Mouse (Mus musculus) stomach, postnatal 0 days (tissue): Measurements from ENCODE around the gene Nfkb1. TPM values are rescaled to one million over a fixed set of nuclear protein-coding genes. Genes with fewer than 3 reads are reported as not detected.

ENCODE experiments used
- ATAC-seq: fragments of 200-750 bp; cut with Nextera tagmentation; 2 replicates; pipeline ENCODE4 v1.8.0; 2017; ENCODE audit not compliant: low FRiP score, low TSS enrichment
- DNase-seq: peaks from one replicate; pipeline ENCODE4 v3.0.0-alpha.2; 2016; ENCODE audit warnings: low spot score
- H3K27ac ChIP-seq: fragments of 300-500 bp; sonication (generic); replicated peaks from 2 replicates; pipeline ENCODE4 v1.5.1; 2014; ENCODE audit warnings: mild to moderate bottlenecking, control low read depth
- H3K27me3 ChIP-seq: fragments of 300-500 bp; sonication (generic); 2 replicates; pipeline ENCODE4 v1.6.1; 2014; ENCODE audit warnings: low read length; ENCODE audit not compliant: control insufficient read depth, insufficient read depth
- H3K36me3 ChIP-seq: fragments of 300-500 bp; sonication (generic); 2 replicates; pipeline ENCODE4 v1.6.1; 2014; ENCODE audit warnings: low read length, mixed read lengths; ENCODE audit not compliant: control insufficient read depth, insufficient read depth
- H3K4me1 ChIP-seq: fragments of 300-500 bp; sonication (generic); replicated peaks from 2 replicates; pipeline ENCODE4 v1.6.1; 2014; ENCODE audit warnings: antibody characterized with exemption; ENCODE audit not compliant: control insufficient read depth, insufficient read depth
- H3K4me2 ChIP-seq: fragments of 300-500 bp; sonication (generic); replicated peaks from 2 replicates; pipeline ENCODE4 v1.6.1; 2014; ENCODE audit warnings: low read depth, mild to moderate bottlenecking, control low read depth, moderate library complexity
- H3K4me3 ChIP-seq: fragments of 300-500 bp; sonication (generic); 2 replicates; pipeline ENCODE4 v1.5.1; 2014; ENCODE audit warnings: low read depth, low read length, control low read depth
- H3K9ac ChIP-seq: fragments of 300-500 bp; sonication (generic); 2 replicates; pipeline ENCODE4 v1.6.1; 2014; ENCODE audit warnings: mild to moderate bottlenecking, low read length, control low read depth, mixed read lengths
- H3K9me3 ChIP-seq: fragments of 300-500 bp; sonication (generic); 2 replicates; pipeline ENCODE4 v1.6.1; 2016; ENCODE audit warnings: low read length; ENCODE audit not compliant: control insufficient read depth
- CTCF ChIP-seq: IDR thresholded peaks from 2 replicates; pipeline ENCODE4 v1.5.1; 2016; ENCODE audit warnings: antibody characterized with exemption, low read depth, mild to moderate bottlenecking, moderate library complexity
- EP300 ChIP-seq: optimal IDR thresholded peaks from 2 replicates; pipeline ENCODE3; 2016; ENCODE audit warnings: antibody characterized with exemption
- whole genome bisulfite sequencing: fragments of 180-500 bp; shearing (Covaris S2); extraction: QIAGEN DNeasy Blood & Tissue Kit; methylation state at CpG from one replicate; pipeline ENCODE4 v1.1.7; 2014; 5-methylcytosine and 5-hydroxymethylcytosine counted together
- polyA plus RNA-seq: library from polyadenylated mRNA; unstranded; fragments of >200 nt; fragmentation: Nextera tagmentation; extraction: Ambion mirVana; gene quantifications from 2 replicates; pipeline ENCODE4 v1.2.1, GENCODE M21; 2015

Gene Nfkb1
- polyA plus RNA-seq, 1 experiment from 2014 or later, result 13.7 TPM

DNA sequence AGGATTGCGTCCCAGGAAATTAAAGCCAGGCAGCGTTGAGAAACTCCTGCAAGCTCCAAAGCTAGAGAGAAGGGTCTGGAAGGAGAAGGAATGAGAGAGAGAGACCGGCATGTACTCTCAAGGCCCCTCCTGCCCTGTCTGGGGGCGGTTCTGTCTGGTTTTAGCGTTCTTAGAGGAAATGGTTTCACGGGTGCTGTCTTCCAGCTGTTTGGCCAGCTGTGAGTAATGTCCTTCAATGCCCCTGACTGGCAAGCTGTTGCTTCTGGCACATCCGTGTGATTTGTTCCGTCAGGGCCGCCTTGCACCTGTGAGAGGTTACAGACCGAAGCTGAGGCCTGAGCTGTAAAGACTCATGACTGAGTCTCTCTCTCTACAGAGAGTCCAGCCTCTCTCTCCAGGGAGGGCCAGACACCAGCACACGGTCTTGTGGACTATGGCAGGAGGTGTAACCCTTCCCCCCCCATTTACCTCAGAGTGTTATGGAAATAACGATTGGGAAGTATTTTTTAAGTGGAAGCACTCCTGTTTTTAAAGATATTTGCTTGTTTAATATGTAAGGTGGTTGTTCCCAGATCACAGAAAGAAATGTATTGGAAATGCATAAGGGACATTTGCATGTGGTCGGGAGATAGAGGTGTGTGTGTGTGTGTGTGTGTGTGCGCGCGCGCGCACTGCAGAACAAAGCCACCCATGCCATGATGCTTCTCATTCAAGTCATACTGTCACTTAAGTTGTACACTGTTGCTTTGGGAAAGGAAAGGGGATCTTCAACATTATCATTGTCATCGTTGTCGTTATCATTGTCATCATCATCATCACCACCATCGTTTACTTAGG, 110.7 kb downstream of the Nfkb1 start:
- Histone ChIP-seq H3K27me3 (no peaks in the 10 kb centered on the region), H3K27ac (no peak overlapping the region), H3K9me3 (no peaks in the 10 kb centered on the region), H3K36me3 (0 out of 2 replicates have a peak, but pooled peaks cover 4% of the 10 kb centered on the region), H3K4me1 (no peaks in the 10 kb centered on the region; the same call in 1 of the 2 replicates), H3K4me2 (no peak overlapping the region), H3K4me3 (no peak overlapping the region), H3K9ac (no peak overlapping the region)
- WGBS, result 66% methylated on average over 21 of the region's 21 CpGs
- ATAC-seq (0 out of 2 replicates have a peak, but pooled peaks have one; percentile 24), DNase-seq (no peak)
- TF ChIP-seq EP300, result no peak
- no peak for TF ChIP-seq CTCF

GRCm38 (mm10) chr3:135579179-135579578, 112.2 kb downstream of the Nfkb1 start:
- Histone ChIP-seq H3K4me3 (no peak overlapping the region), H3K27ac (no peak overlapping the region), H3K36me3 (no peaks in the 10 kb centered on the region), H3K9ac (no peak overlapping the region), H3K27me3 (no peaks in the 10 kb centered on the region), H3K4me2 (no peak overlapping the region), H3K9me3 (no peaks in the 10 kb centered on the region), H3K4me1 (no peaks in the 10 kb centered on the region; the same call in 1 of the 2 replicates)
- DNase-seq, result no peak
- ATAC-seq, result peak; percentile 46; the same call in 1 of the 2 replicates
- 51% methylated on average over 4 of the region's 4 CpGs for WGBS
- TF ChIP-seq CTCF, result no peak
- no peak for TF ChIP-seq EP300

DNA sequence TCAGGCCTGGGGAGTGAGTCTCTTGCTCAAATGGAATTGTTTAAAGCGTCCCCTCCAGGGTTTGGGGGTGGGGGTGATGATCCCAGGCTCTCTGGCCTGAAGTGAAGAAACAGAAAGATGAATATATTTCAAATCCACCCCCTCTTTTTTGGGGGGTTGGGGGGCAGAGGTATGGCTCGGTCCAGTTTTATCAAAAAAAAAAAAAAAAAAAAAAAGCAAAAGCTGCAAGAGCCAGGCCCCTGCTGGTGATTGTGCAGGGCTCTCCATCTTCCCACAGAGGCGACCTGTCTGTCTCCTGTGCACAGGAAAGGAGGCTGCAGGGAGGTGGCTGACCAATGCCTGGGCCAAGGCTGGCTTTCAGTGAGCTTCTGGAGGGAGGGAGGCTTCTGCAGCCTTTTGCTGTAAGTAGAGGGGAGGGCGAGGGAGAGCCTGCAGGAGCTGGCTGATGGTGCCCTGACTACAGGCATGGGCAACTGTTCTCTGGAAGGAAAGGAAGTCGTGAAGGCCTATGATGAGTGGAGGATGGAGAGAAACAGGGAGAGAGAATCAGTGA, 112.7 kb downstream of the Nfkb1 start:
- H3K9me3 ChIP-seq, result no peaks in the 10 kb centered on the region
- no peaks in the 10 kb centered on the region for H3K36me3 ChIP-seq
- H3K4me3 ChIP-seq, result no peak overlapping the region
- WGBS, result 56% methylated on average over 5 of the region's 5 CpGs
- no peak overlapping the region for H3K4me2 ChIP-seq
- no peak overlapping the region for H3K27ac ChIP-seq
- DNase-seq (no peak), ATAC-seq (no peak)
- H3K27me3 ChIP-seq, result no peaks in the 10 kb centered on the region
- H3K9ac ChIP-seq, result no peak overlapping the region
- no peak for TF ChIP-seq CTCF
- no peak for TF ChIP-seq EP300
- no peaks in the 10 kb centered on the region; the same call in 1 of the 2 replicates for H3K4me1 ChIP-seq

DNA sequence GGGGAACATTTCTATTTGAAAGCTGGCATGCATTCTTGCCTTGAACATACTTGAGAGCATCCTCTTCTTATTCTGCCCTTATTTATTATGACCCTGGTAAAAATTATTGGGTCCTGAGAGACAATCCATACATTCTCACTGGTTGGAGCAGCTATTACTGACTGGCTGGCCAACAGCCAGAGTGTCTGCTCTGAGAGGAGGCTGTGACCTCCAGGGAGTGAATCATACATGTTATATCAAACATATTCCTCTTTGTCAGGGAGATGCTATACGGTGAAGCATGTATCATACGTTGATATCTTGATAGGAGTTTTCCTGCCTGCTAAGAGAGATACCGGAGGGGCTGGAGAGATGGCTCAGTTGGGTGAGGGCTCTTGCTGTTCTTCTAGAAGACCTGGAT, 116.2 kb downstream of the Nfkb1 start:
- TF ChIP-seq CTCF (no peak), EP300 (no peak)
- Histone ChIP-seq H3K4me1 (no peaks in the 10 kb centered on the region; the same call in 1 of the 2 replicates), H3K27me3 (no peaks in the 10 kb centered on the region), H3K9me3 (no peaks in the 10 kb centered on the region), H3K4me3 (no peak overlapping the region), H3K27ac (no peak overlapping the region), H3K4me2 (no peak overlapping the region), H3K36me3 (no peaks in the 10 kb centered on the region), H3K9ac (no peak overlapping the region)
- ATAC-seq (no peak), DNase-seq (no peak)
- 48% methylated on average over 3 of the region's 3 CpGs for WGBS

GRCm38 (mm10) chr3:135573051-135573450, 118.3 kb downstream of the Nfkb1 start:
- 32% methylated on average over 6 of the region's 6 CpGs for WGBS
- TF ChIP-seq CTCF, result no peak
- no peak for TF ChIP-seq EP300
- H3K9ac ChIP-seq, result no peak overlapping the region
- no peak overlapping the region for H3K27ac ChIP-seq
- no peak overlapping the region for H3K4me2 ChIP-seq
- H3K27me3 ChIP-seq, result no peaks in the 10 kb centered on the region
- H3K9me3 ChIP-seq, result no peaks in the 10 kb centered on the region
- DNase-seq, result no peak
- ATAC-seq, result no peak
- no peak overlapping the region for H3K4me3 ChIP-seq
- no peaks in the 10 kb centered on the region for H3K4me1 ChIP-seq
- H3K36me3 ChIP-seq, result no peaks in the 10 kb centered on the region

GRCm38 (mm10) chr3:135571540-135571939, 119.8 kb downstream of the Nfkb1 start:
- Histone ChIP-seq H3K4me3 (no peak overlapping the region), H3K4me2 (no peak overlapping the region), H3K27me3 (no peaks in the 10 kb centered on the region), H3K9ac (no peak overlapping the region), H3K27ac (no peak overlapping the region), H3K9me3 (no peaks in the 10 kb centered on the region), H3K4me1 (no peaks in the 10 kb centered on the region), H3K36me3 (no peaks in the 10 kb centered on the region)
- DNase-seq, result no peak
- TF ChIP-seq EP300 (no peak), CTCF (no peak)
- ATAC-seq, result no peak
- WGBS, result 62% methylated on average over 13 of the region's 13 CpGs
